Mouse (Mus musculus) ovary, postnatal 36 days (tissue): Measurements from ENCODE around the gene Gm7954.
"Not testable (repeated sequence)": the region's sequence is repeated elsewhere in the genome, so short reads cannot be mapped to it uniquely, and the experiment has no call there.

Source experiments
- DNase-seq: peaks from one replicate; pipeline ENCODE4 v3.0.0; 2022; ENCODE audit warnings: low spot score, mixed read lengths

Gene Gm7954

GRCm38 (mm10) chr14:41453418-41453817, at the start of gene Gm7954:
Gene Gm7954 (minus strand): TSS chr14:41453518.
- not testable (repeated sequence) for DNase-seq

DNA sequence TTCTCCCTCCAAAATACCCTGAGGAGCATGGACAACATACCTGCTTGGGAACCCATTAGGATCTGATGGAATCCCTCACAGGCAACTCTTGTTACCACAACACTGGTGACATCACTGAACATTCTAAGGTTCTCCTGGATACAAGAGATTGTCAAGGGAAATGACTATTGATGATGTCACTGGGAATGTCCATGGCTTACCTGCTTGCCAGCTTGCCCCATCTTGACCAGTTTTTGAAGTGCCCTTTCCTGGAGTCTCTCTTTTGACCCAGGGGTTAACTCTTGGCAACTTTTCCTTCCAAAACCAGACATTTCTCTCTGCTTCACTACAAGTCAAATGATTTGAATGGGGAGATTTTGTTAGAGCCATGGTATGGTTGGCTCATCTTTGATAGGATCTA, 36.1 kb upstream of the Gm7954 start, which contains the start of gene Gm3486:
Gene Gm3486, minus strand, starts transcription at position 101 of the 400 bp plus-strand sequence.
- not testable (repeated sequence) for DNase-seq

- DNase-seq = not testable (repeated sequence)
Observed at GRCm38 (mm10) chr14:41425393-41426075, 27.8 kb downstream of the Gm7954 start.

DNA sequence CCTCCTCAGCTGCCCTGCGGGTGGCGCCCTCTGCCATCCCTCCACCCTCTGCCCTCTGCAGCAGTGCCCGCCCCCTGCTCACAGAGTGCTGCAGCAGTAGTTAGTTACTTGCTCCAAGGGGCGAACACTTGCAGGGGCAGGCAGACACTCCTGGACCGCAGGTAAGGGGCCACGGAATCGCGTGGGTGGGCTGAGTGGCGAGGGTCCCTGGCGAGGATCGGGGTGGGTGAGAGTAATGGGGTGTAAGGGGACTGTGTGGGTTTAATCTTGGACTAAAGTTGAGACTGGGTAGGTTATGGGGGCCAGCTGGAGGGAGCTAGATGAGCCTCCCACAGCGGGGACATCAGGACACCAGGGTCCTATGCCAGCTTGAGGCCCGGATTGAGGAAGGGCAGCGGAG, 28.6 kb downstream of the Gm7954 start:
- not testable (repeated sequence) for DNase-seq

GRCm38 (mm10) chr14:41408181-41408580, 45.1 kb downstream of the Gm7954 start, which contains the start of gene Gm6482:
Gene Gm6482 (minus strand): TSS chr14:41408281.
- DNase-seq = not testable (repeated sequence)
